Mouse (Mus musculus): ENCODE data around the gene Exosc5.

- no peak for TF ChIP-seq SMC3 (IDR thresholded peaks at IDR 0.05; ENCODE audit: low read depth, low read length)
- no peak for TF ChIP-seq CTCF (conservative IDR thresholded peaks at IDR 0.05 in 1 of 2, IDR thresholded peaks at IDR 0.05 in 1 of 2; ENCODE audit: low read depth in 2 of 2, low read length in 2 of 2)
- TF ChIP-seq MAZ (IDR thresholded peaks at IDR 0.05; ENCODE audit: low read depth, low read length), result no peak
- TF ChIP-seq MAX (IDR thresholded peaks at IDR 0.05; ENCODE audit: low read length), result no peak
- no peak for TF ChIP-seq POLR2A (IDR thresholded peaks at IDR 0.05; ENCODE audit: low read depth, low read length)
- no peak for TF ChIP-seq ZKSCAN1 (IDR thresholded peaks at IDR 0.05; ENCODE audit: borderline replicate concordance, low read depth, low read length)
- no peak for TF ChIP-seq MYC (IDR thresholded peaks at IDR 0.05; ENCODE audit: low read depth, low read length)
Measured at GRCm38 (mm10) chr7:25652244-25652759, 6.7 kb upstream of the Exosc5 start.
